Mouse (Mus musculus) heart, embryonic 16.5 days (tissue): ENCODE measurements around the gene Tmem205. TPM values are rescaled to one million over a fixed set of nuclear protein-coding genes. Genes with fewer than 3 reads are reported as not detected.

ENCODE experiments used
- ATAC-seq: fragments of 200-750 bp; cut with Nextera tagmentation; replicated peaks from 2 replicates; pipeline ENCODE4 v1.8.0; 2017; ENCODE audit warnings: moderate number of reproducible peaks; ENCODE audit not compliant: insufficient read depth, low FRiP score; ENCODE audit errors: extremely low read depth
- H3K27ac ChIP-seq: fragments of 300-500 bp; sonication (generic); 2 replicates; pipeline ENCODE4 v1.5.1; 2014; ENCODE audit warnings: mild to moderate bottlenecking, low read length, control low read depth, moderate library complexity
- H3K27me3 ChIP-seq: fragments of 300-500 bp; sonication (generic); 2 replicates; pipeline ENCODE4 v1.6.1; 2014; ENCODE audit warnings: low read length, mixed read lengths; ENCODE audit not compliant: control insufficient read depth, insufficient read depth
- H3K36me3 ChIP-seq: fragments of 300-500 bp; sonication (generic); 2 replicates; pipeline ENCODE4 v1.6.1; 2014; ENCODE audit not compliant: control insufficient read depth, insufficient read depth
- H3K4me1 ChIP-seq: fragments of 300-500 bp; sonication (generic); 2 replicates; pipeline ENCODE4 v1.6.1; 2014; ENCODE audit warnings: low read length, mixed read lengths; ENCODE audit not compliant: control insufficient read depth, insufficient read depth
- H3K4me2 ChIP-seq: fragments of 300-500 bp; sonication (generic); 2 replicates; pipeline ENCODE4 v1.6.1; 2014; ENCODE audit warnings: low read depth, mild to moderate bottlenecking, control low read depth, low read length
- H3K4me3 ChIP-seq: fragments of 300-500 bp; sonication (generic); 2 replicates; pipeline ENCODE4 v1.5.1; 2014; ENCODE audit warnings: mild to moderate bottlenecking, control low read depth, low read length
- H3K9ac ChIP-seq: fragments of 300-500 bp; sonication (generic); 2 replicates; pipeline ENCODE4 v1.6.1; 2014; ENCODE audit warnings: low read length, control low read depth
- H3K9me3 ChIP-seq: fragments of 300-500 bp; sonication (generic); replicated peaks from 2 replicates; pipeline ENCODE4 v1.6.1; 2016; ENCODE audit warnings: low read length; ENCODE audit not compliant: control insufficient read depth
- WGBS: fragments of 180-500 bp; shearing (Covaris S2); extraction: QIAGEN DNeasy Blood & Tissue Kit; methylation state at CpG from one replicate; pipeline ENCODE4 v1.1.7; 2014; 5-methylcytosine and 5-hydroxymethylcytosine counted together
- polyA plus RNA-seq: library from polyadenylated mRNA; unstranded; fragments of >200 nt; fragmentation: Nextera tagmentation; extraction: Ambion mirVana; gene quantifications from 2 replicates; pipeline ENCODE4 v1.2.1, GENCODE M21; 2015

Gene Tmem205
- polyA plus RNA-seq, 1 experiment from 2014 or later: 39.1 TPM

DNA sequence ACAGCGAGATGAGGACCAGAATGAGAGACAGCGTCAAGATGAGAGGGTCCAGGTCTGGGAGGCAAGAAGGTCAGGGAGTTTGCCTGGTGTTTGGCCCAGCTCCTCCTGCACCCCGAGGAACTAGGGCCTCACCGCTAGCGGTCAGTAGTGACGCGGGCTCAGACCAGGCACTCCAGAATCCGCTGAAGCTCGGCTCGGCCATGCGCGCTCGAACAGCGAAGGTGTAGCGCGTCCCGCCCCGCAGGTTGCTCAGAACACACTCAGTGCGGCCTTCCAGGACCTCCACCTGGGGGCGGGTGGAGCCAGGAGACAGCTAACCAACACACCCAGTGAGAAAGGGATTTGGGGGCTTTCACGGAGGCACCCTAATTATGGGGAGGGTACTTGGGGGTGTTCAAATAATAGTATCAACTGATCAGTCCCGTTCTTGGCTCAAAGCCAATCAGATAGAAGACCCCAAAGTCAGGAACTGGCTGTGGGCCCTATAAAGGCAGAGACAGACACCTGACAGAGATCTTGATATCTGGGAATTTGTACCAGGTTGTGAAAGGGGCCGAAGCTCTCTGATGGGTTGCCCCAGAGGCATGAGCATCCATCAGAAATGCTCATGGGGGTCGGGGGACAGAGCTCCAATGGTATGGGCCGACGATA is 33.3 kb upstream of the Tmem205 start:
- H3K36me3 ChIP-seq: no peaks in the 10 kb centered on the region
- ATAC-seq: no peak
- no peak overlapping the region for H3K9ac ChIP-seq
- WGBS: 24% methylated on average over 26 of the region's 26 CpGs
- H3K4me3 ChIP-seq: no peak overlapping the region
- peaks cover 24% of the 10 kb centered on the region for H3K27me3 ChIP-seq
- no peaks in the 10 kb centered on the region for H3K9me3 ChIP-seq
- H3K4me2 ChIP-seq: no peak overlapping the region
- peaks cover 33% of the 10 kb centered on the region for H3K4me1 ChIP-seq
- H3K27ac ChIP-seq: no peak overlapping the region

DNA sequence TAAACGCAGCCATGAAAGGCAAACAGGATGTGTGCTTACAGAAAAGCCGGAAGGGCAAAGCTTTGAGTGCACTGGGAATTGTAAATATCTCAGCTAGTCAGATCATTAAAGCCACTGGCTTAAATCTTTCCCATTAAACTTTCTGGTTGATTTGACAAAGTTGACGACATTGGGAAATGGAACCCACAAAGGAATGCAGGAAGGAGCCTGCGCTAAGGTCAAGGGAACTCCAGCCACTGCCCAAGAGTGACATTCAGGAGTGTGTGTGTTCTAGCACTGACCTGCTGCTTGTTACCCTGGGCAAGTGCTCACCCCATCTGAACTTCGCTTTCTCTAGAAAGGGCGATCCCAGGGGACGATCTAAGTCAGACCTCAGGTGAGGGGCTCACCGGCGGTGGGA is 32.8 kb upstream of the Tmem205 start:
- H3K4me3 ChIP-seq: no peak overlapping the region
- peaks cover 33% of the 10 kb centered on the region for H3K4me1 ChIP-seq
- H3K9me3 ChIP-seq: no peaks in the 10 kb centered on the region
- no peak for ATAC-seq
- H3K27ac ChIP-seq: no peak overlapping the region
- 57% methylated on average over 9 of the region's 9 CpGs for WGBS
- peaks cover 24% of the 10 kb centered on the region for H3K27me3 ChIP-seq
- no peak overlapping the region for H3K4me2 ChIP-seq
- H3K9ac ChIP-seq: no peak overlapping the region
- no peaks in the 10 kb centered on the region for H3K36me3 ChIP-seq

DNA sequence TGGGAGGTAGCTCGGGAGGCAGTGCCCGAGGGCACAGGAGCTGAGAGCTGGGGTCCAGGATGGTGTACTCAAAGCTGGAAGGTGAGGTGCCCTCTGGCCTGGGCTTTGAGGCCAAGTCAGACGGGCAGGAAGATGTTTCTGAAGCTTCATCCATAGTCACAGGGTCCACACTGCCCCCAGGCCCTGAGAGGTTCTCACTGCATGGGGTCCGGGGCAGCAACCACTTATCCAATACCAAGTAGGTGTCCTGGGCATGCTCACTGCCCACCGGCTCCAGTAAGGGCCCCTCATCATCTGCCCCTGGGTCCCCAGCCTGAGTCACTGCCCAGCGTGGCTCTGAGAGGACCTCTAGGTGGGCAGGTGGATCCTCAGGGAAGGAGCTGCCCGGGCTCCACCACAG is 31.9 kb upstream of the Tmem205 start:
- Histone ChIP-seq H3K4me2 (no peak overlapping the region), H3K27ac (no peak overlapping the region), H3K9ac (no peak overlapping the region), H3K4me1 (peaks cover 33% of the 10 kb centered on the region), H3K4me3 (no peak overlapping the region), H3K36me3 (no peaks in the 10 kb centered on the region), H3K9me3 (no peaks in the 10 kb centered on the region), H3K27me3 (peaks cover 24% of the 10 kb centered on the region)
- no peak for ATAC-seq
- 85% methylated on average over 7 of the region's 7 CpGs for WGBS

DNA sequence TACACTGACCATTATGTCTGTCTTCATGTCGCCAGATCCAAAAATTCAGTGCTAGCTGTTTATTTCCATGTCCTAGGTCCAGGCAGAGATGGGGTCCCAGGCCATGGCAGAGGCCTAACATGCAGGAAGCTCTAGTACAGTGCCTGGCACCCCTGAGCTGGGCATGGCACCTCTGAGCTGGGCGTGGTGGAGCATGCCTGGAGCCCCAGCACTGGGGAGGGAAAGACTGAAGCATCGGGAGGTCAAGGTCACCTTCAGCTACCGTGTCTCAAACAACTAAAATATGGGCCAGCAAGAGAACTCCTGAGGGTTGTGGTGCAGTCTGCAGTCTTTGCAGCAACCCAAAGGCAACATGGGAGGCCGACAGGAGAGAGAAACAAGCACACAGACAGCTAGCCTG is 31.0 kb upstream of the Tmem205 start:
- Histone ChIP-seq H3K36me3 (no peaks in the 10 kb centered on the region), H3K4me1 (peaks cover 28% of the 10 kb centered on the region), H3K9me3 (no peaks in the 10 kb centered on the region), H3K27me3 (peaks cover 24% of the 10 kb centered on the region), H3K27ac (no peak overlapping the region), H3K4me2 (no peak overlapping the region), H3K4me3 (no peak overlapping the region), H3K9ac (no peak overlapping the region)
- 70% methylated on average over 5 of the region's 5 CpGs for whole genome bisulfite sequencing
- ATAC-seq: no peak

DNA sequence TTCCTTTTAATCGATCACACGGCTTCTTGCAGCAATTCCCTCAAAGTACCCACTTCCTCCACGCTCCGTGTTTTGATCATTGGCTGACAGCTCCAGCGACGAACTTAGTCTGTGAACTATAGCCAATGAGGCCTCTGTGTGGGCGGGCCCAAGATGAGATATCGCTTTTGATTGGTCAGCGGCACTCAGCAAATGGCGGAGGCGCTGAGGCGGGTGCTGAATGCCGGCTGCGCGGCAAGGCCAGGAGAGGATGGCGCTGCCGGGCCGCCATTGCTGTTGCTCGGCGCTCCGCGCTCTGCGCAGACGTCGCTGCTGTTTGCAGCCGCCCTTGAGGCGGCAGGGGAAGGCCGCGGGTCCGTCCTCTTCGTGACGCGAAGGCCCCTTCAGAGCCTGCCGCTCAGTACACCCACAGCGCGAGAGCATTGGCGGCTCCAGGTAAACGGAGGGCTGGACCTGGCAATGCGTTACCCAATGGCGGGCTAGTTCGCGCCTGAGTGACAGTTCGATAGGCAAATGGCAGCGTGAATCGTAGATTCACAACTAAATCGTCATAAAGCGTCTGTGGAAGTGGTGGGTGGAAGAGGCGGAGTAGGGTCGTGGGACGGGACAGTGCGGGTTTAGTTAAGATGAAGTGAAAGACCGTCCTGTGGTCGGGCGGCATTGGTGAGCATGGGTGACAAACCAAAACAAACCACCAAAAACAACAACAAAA is 28.4 kb upstream of the Tmem205 start, which contains the start of gene Swsap1:
Gene Swsap1 (plus strand): TSS at position 186 of the 712 bp plus-strand sequence.
- ATAC-seq: peak; percentile 97
- no peaks in the 10 kb centered on the region for H3K36me3 ChIP-seq
- under 1% methylated on average over 54 of the region's 54 CpGs for WGBS

DNA sequence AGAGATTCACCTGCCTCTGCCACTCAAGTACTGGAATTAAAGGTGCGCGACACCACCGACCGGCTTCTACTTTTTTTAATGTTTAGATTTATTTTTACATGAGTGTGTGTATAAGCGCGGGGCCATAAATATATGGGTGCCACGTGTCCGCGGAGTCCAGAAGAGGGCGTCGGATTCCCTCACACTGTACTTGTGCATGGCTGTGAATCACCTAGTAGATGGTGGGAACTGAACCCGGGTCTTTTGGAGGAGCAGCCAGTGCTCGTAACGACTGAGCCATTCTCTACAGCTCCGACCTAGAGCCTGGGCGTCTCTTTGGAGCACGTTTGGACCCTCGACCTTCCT is 27.8 kb upstream of the Tmem205 start:
- H3K9me3 ChIP-seq: no peaks in the 10 kb centered on the region
- peak overlapping the region; percentile 69 for H3K4me2 ChIP-seq
- peak overlapping the region; percentile 92 for H3K27ac ChIP-seq
- H3K4me1 ChIP-seq: peaks cover 4% of the 10 kb centered on the region
- 2% methylated on average over 18 of the region's 18 CpGs for WGBS
- H3K27me3 ChIP-seq: peaks cover 5% of the 10 kb centered on the region
- ATAC-seq: peak; percentile 56
- peak overlapping the region; percentile 87 for H3K9ac ChIP-seq
- peak overlapping the region; percentile 78 for H3K4me3 ChIP-seq
- no peaks in the 10 kb centered on the region for H3K36me3 ChIP-seq

More for the DNA sequence above, 28.4 kb upstream of the Tmem205 start, which contains the start of gene Swsap1:
- peak within 1 kb of the TSS; percentile 78 for H3K4me3 ChIP-seq
- H3K27me3 ChIP-seq: peaks cover 9% of the 10 kb centered on the region
- peaks cover 6% of the 10 kb centered on the region for H3K4me1 ChIP-seq
- peak within 1 kb of the TSS; percentile 87 for H3K9ac ChIP-seq
- peak within 1 kb of the TSS; percentile 79 for H3K4me2 ChIP-seq
- peak within 1 kb of the TSS; percentile 92 for H3K27ac ChIP-seq
- H3K9me3 ChIP-seq: no peaks in the 10 kb centered on the region

DNA sequence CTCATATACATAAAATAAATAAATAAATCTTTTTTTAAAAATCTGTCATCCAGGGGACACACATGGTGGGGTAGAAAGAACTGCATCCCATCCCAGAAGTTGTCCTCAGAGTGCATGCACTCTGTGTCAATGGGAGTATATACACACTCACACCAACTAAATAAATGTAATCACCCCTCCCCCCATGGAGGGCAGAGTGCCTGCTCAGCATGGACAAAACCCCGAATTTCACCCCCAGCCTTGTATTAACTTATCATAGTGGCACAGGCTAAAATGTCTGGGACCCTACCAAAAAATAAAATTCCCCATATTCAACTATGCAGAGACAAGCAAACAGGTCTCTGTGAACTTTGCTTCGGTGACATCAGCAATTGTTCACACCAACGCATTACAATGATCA is 27.3 kb upstream of the Tmem205 start:
- 75% methylated on average over 3 of the region's 3 CpGs for WGBS
- H3K9me3 ChIP-seq: no peaks in the 10 kb centered on the region
- no peak overlapping the region for H3K4me3 ChIP-seq
- 0 out of 2 replicates have a peak, but pooled peaks cover 2% of the 10 kb centered on the region for H3K27me3 ChIP-seq
- ATAC-seq: no peak
- no peak overlapping the region for H3K9ac ChIP-seq
- peaks cover 4% of the 10 kb centered on the region for H3K4me1 ChIP-seq
- H3K36me3 ChIP-seq: no peaks in the 10 kb centered on the region
- 0 out of 2 replicates have a peak overlapping the region, but pooled peaks have one; percentile 69 for H3K4me2 ChIP-seq
- no peak overlapping the region for H3K27ac ChIP-seq

DNA sequence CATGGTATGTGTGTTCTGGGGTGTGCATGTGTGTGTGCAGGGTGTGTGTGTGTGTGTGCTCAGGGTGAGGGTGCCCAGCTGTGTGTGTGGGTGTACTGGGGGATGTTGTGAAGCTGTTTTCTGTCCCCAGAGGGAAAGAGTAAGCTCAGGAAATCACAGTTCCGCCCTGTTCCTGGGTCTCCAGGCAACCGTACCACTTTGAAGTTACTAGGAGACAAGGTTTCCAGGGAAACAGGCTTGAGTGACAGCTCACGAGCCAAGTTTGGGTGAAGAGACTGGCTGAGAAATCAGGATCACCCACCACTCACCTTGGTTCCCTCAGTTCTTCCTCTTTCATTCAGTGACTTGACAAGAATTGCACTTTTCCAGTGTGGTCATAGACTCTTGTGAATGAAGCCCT is 26.2 kb upstream of the Tmem205 start:
- no peaks in the 10 kb centered on the region; the same call in 1 of the 2 replicates for H3K27me3 ChIP-seq
- H3K36me3 ChIP-seq: no peaks in the 10 kb centered on the region
- H3K4me3 ChIP-seq: no peak overlapping the region
- H3K27ac ChIP-seq: no peak overlapping the region
- no peak overlapping the region for H3K9ac ChIP-seq
- ATAC-seq: no peak
- peaks cover 4% of the 10 kb centered on the region for H3K4me1 ChIP-seq
- H3K9me3 ChIP-seq: no peaks in the 10 kb centered on the region
- no peak overlapping the region for H3K4me2 ChIP-seq
- 10% methylated on average over 3 of the region's 3 CpGs for WGBS

DNA sequence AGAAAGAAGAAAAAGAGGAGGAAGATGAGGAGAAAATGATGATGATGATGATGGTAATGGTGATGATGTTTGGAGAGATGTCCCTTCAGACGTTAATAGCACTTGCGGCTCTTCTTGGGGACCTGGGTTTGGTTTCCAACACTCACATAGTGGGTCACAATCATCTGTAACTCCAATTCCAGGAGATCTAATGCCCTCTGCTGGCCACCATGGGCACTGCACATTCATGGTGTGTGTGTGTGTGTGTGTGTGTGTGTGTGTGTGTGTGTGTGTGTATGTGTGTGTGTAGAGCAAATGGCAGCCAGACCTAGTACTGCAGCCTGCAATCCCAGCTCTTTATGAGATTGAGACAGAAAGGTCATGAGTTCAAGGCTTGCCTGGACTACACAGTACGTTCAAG is 24.6 kb upstream of the Tmem205 start:
- Histone ChIP-seq H3K27ac (no peak overlapping the region), H3K9ac (no peak overlapping the region), H3K9me3 (no peaks in the 10 kb centered on the region), H3K27me3 (peaks cover 9% of the 10 kb centered on the region), H3K36me3 (no peaks in the 10 kb centered on the region), H3K4me2 (no peak overlapping the region), H3K4me1 (peaks cover 4% of the 10 kb centered on the region), H3K4me3 (no peak overlapping the region)
- 61% methylated on average over 3 of the region's 3 CpGs for WGBS
- ATAC-seq: no peak
